Mouse (Mus musculus) thymus, postnatal 4 days (tissue): ENCODE results near the gene Ranbp17.

Source experiments
- DNase-seq: peaks from one replicate; pipeline ENCODE4 v3.0.0; 2021

Gene Ranbp17

DNA sequence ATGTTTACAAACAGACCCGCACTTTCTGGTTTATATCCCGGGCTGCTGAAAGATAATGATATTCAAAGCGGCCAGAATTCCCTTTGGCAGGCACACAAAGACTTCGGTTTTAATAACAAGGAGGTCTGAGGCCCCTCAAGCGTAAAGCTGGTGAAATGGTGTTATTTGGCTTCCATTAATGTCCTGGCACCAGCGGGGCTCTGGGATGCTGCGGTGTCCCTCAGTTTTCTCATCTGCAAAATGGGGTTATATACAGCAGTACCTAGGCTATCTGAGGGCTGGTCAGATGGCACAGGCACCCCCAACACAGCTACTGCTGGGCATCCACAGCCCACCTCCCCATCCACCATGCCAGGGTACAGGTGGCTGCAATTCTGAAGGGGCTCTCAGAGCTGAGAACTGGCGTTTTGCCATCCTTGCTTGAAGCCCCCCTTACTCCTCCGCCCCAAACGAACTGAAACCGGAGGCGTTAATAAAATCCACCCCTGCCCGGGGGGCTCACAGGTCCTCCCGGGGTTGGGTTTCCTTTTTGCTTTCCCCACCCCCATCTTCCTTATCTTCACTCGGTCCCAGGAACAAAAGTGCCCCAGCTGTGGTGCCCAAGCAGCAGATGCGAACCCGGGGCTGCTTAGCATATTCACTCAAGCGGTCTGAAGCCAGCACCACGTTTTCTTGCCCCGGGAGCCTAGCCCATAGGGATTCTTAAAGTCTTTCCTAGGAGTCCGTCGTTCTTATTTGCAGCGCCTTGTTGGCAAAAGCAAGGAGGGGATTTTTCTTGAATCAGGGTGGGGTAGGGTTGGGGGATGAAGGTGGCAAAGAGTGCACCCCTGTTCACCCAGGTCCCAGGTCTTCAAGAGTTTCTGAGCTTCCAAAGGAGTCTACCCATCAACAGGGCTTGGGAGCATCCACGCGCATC is 317.8 kb downstream of the Ranbp17 start:
- no peak for DNase-seq

DNA sequence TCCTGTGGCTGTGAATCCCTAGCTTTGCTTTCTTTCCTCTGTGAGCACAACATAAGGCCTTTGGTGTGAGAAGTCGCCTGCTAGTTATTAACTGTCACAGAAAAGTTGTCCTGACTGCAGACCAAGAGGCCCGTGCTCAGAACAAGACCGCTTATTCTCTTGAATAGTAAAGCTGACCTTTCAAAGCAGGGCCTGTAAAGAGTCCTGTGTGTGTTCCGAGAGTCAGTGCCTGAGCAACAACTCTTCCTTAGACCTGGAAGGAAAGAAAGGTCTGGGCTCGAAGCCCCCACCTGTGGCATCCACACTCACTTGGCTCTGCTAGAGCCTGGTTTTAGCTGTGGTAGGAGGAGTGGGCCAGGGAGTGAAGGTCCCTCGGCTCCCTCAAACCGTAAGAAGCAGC is 318.5 kb downstream of the Ranbp17 start:
- DNase-seq: no peak

DNA sequence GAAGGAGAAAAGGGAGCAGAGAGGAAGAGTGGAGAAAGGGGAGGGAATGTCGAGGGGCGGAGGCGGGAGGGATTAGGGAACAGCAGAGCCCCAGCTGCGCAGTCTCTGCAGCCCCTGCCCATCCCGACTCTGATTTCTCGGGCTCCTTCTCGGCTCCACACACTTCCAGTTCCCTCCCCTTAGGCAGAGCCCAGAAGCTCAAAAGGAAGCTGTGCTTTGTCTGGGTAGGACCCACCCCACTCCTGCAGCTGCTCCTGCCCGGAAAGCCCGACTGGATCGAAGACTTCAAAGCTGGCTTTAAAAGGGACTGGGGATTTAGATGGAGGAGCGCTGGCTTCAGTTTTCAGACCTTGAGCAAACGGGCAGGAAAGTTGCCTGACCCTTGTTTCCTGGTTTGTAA is 319.9 kb downstream of the Ranbp17 start:
- DNase-seq: no peak

DNA sequence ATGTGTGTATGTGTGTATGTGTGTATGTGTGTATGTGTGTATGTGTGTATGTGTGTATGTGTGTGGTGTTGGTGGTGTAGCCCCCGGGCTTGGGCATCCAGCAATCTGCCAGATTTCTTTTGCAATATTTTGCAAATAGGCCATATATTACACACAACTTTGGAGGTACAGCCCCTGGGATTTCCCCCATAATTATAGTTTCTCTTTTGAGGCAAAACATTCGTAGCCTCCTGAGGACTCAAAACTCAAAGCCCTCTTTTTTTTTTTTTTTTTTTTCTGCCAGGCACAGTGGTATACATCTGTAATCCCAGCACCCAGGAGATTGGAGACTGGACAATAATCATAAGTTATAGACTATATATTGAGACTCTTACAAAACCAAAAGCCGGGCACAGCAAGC is 331.7 kb downstream of the Ranbp17 start:
- DNase-seq: no peak

DNA sequence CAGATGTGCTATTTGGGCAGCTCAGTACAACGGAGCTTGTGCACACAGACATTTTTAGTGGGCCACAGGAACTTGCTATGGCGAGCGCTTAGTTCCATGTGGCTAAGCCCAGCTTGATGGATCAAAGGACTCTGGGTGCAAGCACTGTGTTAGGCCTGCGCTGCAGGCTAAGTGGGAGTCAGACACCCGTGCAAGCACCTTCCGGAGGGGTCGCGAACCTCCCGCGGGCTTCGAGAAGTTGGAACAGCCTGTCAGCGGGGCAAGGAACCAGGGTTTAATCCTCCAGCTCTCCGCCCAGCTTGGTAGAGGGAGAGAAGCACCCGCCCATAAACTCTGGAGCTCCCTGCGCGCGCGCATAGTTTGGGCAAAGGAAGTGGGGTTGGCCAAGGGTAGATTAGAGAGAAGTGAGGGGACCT is 332.8 kb downstream of the Ranbp17 start:
- DNase-seq: no peak

DNA sequence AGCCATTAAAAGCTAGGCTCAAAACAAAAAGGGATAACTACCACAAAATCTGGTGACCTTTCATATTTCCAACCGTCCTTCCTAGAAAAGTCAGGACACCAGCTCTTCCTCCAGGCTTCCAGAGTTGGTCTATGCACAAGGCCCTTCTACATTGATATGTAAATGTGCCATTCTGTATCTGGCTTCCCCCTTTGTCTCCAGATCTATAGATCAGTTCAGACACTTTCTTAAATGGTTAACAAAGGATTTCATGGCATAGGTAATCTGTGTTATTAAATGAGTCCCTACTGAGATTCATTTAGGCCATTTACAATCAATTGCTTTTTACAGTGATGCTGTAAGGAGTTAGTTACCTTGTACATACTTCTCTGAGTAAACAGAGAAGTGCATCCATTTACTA is 333.7 kb downstream of the Ranbp17 start:
- no peak for DNase-seq

DNA sequence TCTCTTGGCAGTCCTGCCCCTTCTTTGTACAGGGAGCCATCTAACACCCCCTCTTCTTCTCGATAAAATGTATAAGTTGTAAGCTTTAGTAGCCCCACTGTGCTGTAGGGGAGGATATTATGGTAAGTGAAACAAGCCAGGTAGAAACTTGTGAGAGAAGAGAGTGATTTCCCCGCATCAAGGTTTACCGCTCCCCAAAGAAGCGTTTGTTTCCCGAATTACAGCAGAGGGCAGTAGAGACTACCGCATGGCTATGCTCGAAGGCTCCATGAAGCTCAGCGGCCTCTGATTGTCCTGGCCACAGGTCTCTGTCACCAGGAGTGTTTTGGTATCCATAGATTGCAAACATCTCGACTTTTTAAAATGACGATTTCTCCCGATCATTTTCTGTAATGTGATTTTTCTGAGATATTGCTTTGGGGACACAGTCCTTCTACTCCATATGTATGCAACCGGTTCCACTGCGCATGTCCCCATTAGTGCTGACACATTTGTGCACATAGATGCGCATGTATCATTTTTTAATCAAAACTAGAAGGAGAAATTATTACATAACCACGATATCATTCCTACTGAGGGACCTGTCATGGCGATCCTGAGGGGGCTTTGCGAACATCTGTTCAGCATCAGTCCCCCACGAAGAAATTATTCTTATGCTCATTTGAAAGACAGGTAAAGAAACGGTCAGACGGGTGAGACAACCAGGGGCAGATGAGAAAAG is 336.9 kb downstream of the Ranbp17 start:
- peak; percentile 50 for DNase-seq

DNA sequence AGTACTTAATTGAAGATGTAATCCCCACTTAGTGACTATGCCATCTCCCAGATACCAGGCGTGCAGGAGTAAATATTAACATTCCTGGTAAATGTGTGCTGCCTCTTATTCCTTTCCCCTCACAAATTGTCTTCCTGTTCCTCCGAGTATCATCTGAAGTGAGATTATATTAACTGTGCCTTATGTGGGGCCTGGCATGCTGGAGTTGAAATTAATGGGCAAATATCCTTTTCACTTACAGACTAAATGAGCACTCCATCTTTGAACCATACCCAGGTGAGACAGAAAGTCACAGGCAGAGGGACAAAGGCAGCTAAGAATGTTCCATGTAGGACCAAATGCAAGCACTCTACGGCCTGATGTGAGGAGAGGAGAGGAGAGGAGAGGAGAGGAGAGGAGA is 337.8 kb downstream of the Ranbp17 start:
- no peak for DNase-seq

DNA sequence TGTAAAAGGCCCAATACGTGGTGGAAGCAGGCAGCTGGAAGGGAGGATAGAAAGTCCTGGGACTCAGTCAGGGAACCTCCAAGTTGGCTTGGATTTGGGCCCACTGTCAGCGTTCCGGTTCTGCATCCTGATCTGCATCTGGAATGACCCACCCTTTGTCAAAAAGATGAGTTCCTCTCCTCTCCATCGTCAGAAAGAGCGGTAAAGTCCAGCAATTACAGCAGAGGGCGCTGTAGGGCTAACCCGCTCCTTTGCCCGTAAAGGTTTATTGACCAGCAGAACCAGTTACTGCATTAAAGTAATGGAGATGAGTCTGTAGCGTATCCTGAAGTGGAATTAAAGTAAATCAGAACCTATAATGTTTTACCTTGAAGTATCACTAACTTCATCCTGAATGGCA is 343.1 kb downstream of the Ranbp17 start:
- peak; percentile 76 for DNase-seq

DNA sequence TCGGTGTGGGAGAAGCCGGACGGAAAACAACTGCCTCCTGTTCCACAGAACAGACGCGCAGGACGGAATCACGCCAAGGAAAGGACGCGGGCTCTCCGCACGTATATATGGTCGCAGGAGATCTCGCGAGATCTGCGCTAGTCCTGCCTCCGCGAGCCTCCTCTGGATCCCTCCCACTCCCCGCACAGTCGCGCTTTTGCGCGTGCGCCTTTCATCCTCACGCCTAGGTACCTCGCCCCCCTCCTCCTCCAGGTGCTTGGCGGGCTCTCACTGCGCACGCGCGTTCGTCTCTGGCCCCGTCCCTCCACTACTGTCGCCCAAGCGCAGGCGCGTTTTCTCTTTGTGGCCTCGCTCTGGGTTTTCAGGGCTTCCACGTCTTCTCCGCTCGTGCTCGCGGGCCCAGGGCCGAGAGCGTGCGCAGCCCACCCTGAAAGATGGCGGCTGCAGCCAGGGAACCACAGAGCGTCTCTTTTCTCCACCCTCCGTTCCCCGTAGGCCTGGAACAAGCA is 350.5 kb downstream of the Ranbp17 start, which contains the start of gene Npm1:
TSS of gene Npm1 (minus strand) at position 209 of the 509 bp plus-strand sequence.
- DNase-seq: peak; percentile 99

DNA sequence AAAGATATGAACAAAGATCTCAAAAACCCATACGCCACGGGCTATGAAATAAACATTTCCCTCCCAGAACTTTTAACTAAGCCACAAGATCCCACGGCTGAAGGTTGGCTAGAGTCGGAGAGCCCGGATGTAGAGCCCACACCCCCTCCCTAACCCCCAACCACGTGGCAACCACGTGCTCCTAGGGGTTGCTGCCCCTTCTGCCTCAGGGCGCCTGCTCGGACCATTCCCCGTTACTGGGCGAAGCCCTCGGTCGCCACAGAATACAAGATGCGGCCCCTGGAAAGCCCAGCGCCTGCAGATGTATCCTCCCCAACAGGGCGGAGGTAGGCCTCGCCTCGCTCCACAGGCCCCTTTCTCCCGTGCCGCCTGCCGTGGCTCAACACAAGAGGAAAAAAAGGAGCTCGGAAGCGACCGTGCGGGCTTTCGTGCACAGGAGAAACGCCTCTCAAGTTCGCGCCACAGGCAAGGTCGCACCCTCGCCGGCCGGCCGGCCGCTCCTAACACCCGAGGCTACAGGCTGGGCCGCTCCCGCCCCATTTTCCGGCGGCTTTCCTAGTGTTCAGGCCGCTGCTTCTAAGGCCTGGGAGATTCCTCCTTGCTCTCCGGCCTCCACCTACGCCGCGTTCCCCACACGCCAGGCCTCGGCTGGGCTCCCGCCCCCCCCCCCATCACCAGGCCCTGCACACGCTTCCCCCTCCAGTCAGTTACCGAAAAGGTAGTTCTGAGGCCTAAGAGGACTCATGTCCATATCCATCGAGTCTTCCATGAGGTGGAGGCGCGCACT is 351.1 kb downstream of the Ranbp17 start:
- peak; percentile 80 for DNase-seq
